Mouse (Mus musculus) forebrain, embryonic 14.5 days (tissue): ENCODE data around the gene 1810037I17Rik. TPM values are rescaled to one million over a fixed set of nuclear protein-coding genes. Genes with fewer than 3 reads are reported as not detected.
A peak's percentile ranks its signal among the peaks of the same experiment; 100 is the strongest.

Source experiments
- ATAC-seq: fragments of 200-750 bp; cut with Nextera tagmentation; 2 replicates; pipeline ENCODE4 v1.8.0; 2017; ENCODE audit warnings: mild to moderate bottlenecking, moderate library complexity
- DNase-seq: peaks from one replicate; pipeline ENCODE4 v3.0.0-alpha.2; 2015; ENCODE audit warnings: low spot score
- H3K27ac ChIP-seq: fragments of 300-500 bp; sonication (generic); 2 replicates; pipeline ENCODE4 v1.5.1; 2014; ENCODE audit warnings: low read depth, mild to moderate bottlenecking, control low read depth, low read length, moderate library complexity
- H3K27me3 ChIP-seq: fragments of 300-500 bp; sonication (generic); replicated peaks from 2 replicates; pipeline ENCODE4 v1.6.1; 2014; ENCODE audit warnings: low read length, control low read depth, mixed read lengths; ENCODE audit not compliant: control insufficient read depth, insufficient read depth
- H3K36me3 ChIP-seq: fragments of 300-500 bp; sonication (generic); 2 replicates; pipeline ENCODE4 v1.6.1; 2014; ENCODE audit warnings: low read length, control low read depth; ENCODE audit not compliant: control insufficient read depth, insufficient read depth
- H3K4me1 ChIP-seq: fragments of 300-500 bp; sonication (generic); 2 replicates; pipeline ENCODE4 v1.6.1; 2014; ENCODE audit warnings: antibody characterized with exemption, low read length, control low read depth; ENCODE audit not compliant: control insufficient read depth, insufficient read depth
- H3K4me2 ChIP-seq: fragments of 300-500 bp; sonication (generic); 2 replicates; pipeline ENCODE4 v1.6.1; 2014; ENCODE audit warnings: mild to moderate bottlenecking, control low read depth, low read length
- H3K4me3 ChIP-seq: fragments of 300-500 bp; sonication (generic); 2 replicates; pipeline ENCODE4 v1.5.1; 2014; ENCODE audit warnings: low read depth, low read length, control low read depth
- H3K9ac ChIP-seq: fragments of 300-500 bp; sonication (generic); 2 replicates; pipeline ENCODE4 v1.6.1; 2014; ENCODE audit warnings: mild to moderate bottlenecking, low read length, control low read depth, moderate library complexity
- H3K9me3 ChIP-seq: fragments of 300-500 bp; sonication (generic); replicated peaks from 2 replicates; pipeline ENCODE4 v1.6.1; 2016; ENCODE audit warnings: low read length, control low read depth, mixed read lengths; ENCODE audit not compliant: control insufficient read depth
- WGBS: fragments of 180-500 bp; shearing (Covaris S2); extraction: QIAGEN DNeasy Blood & Tissue Kit; methylation state at CpG from one replicate; pipeline ENCODE4 v1.1.7; 2014; 5-methylcytosine and 5-hydroxymethylcytosine counted together
- polyA plus RNA-seq: library from polyadenylated mRNA; unstranded; fragments of >200 nt; fragmentation: Nextera tagmentation; extraction: Ambion mirVana; gene quantifications from 2 replicates; pipeline ENCODE4 v1.2.1, GENCODE M21; 2014

1810037I17Rik gene
- polyA plus RNA-seq, 1 experiment from 2014 or later: 109 TPM

DNA sequence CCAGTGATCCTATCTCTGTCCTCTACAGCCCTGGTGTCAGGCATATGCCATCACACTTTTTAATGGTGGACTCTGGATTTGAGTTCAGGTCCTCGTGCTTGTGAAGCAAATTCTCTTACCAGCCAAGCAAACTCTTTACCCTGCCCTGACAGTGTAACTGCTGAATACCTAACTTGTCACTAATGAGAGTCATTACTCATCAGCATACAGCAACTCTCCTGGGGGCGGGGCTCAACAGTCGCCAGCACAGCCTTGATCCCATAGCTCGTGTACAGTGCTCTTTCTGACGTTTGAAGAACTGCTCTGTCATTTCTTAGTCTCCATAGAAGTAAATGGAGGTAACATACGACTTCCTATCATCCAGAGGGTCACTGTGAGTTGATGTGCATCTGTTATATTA is 25.7 kb upstream of the 1810037I17Rik start:
- H3K4me2 ChIP-seq: no peak overlapping the region
- no peak overlapping the region for H3K9ac ChIP-seq
- no peaks in the 10 kb centered on the region for H3K9me3 ChIP-seq
- 63% methylated on average over 6 of the region's 6 CpGs for WGBS
- no peaks in the 10 kb centered on the region for H3K4me1 ChIP-seq
- DNase-seq (no peak), ATAC-seq (no peak)
- H3K27ac ChIP-seq: no peak overlapping the region
- H3K27me3 ChIP-seq: no peaks in the 10 kb centered on the region
- no peak overlapping the region for H3K4me3 ChIP-seq
- no peaks in the 10 kb centered on the region for H3K36me3 ChIP-seq

DNA sequence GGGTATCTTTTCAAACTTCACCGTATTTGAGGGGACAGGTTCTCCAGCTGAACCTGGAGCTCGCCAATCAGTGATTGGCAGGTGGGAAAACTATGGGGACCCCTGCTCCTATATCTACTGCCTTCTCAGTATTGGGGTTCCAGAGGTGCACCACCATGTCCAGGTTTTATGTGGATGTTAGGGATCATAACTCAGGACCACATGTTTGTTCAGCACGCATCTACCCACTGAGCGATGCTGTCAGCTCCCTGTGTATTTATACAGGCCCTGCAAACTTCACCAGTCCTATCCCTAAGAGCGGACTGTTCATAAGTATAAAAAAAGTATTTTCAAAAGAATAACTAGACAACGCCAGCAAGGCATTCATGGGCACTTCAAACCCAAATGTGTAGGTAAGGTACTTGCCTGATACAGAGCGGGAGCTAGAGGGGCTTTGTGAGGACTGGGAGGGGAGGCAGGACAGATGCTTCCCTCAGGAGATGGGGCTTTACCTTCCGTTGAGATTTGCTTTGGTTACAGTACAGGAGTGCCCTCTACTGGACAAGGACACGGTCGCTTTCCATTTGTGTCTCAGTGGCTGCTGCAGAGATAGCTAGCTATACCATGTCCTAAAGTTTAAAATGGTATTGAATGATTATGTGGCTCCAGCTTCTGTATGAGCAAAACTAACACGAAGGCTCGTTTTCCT is 20.1 kb upstream of the 1810037I17Rik start:
- H3K27ac ChIP-seq: no peak overlapping the region
- no peak overlapping the region for H3K9ac ChIP-seq
- no peaks in the 10 kb centered on the region for H3K4me1 ChIP-seq
- no peak overlapping the region for H3K4me2 ChIP-seq
- H3K36me3 ChIP-seq: no peaks in the 10 kb centered on the region
- WGBS: 42% methylated on average over 12 of the region's 12 CpGs
- H3K4me3 ChIP-seq: no peak overlapping the region
- peak; percentile 87 for DNase-seq
- H3K27me3 ChIP-seq: no peaks in the 10 kb centered on the region
- no peaks in the 10 kb centered on the region for H3K9me3 ChIP-seq
- peak; percentile 85 for ATAC-seq

DNA sequence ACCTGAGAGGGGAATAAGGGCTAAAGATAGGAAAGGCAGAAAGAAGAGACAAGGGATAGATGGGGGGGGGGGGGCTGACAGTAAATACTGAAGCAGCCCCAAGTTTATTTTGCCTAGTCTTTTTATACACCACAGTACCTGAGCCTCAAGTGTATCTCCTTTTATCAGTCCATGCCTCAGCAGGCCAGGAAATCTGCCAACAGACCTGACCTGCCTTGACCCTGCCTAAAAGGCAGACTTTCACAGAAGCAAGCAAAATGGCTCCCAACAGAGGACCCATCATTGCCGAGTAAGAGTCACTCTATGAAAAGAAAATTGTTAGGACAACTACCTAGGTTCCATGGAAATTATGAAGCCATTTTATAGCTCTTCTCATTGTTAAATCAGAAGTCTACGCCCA is 16.2 kb upstream of the 1810037I17Rik start:
- Histone ChIP-seq H3K27me3 (no peaks in the 10 kb centered on the region), H3K9me3 (no peaks in the 10 kb centered on the region), H3K27ac (no peak overlapping the region), H3K4me3 (no peak overlapping the region), H3K9ac (no peak overlapping the region), H3K36me3 (no peaks in the 10 kb centered on the region), H3K4me1 (no peaks in the 10 kb centered on the region), H3K4me2 (no peak overlapping the region)
- DNase-seq: no peak
- 88% methylated on average over 2 of the region's 2 CpGs for WGBS
- no peak for ATAC-seq

GRCm38 (mm10) chr3:122915493-122915892 is 8.5 kb upstream of the 1810037I17Rik start:
- no peak overlapping the region for H3K4me3 ChIP-seq
- DNase-seq (no peak), ATAC-seq (no peak)
- H3K9me3 ChIP-seq: no peaks in the 10 kb centered on the region
- H3K9ac ChIP-seq: no peak overlapping the region
- WGBS: 93% methylated on average over 5 of the region's 5 CpGs
- H3K27ac ChIP-seq: no peak overlapping the region
- H3K36me3 ChIP-seq: no peaks in the 10 kb centered on the region
- no peak overlapping the region for H3K4me2 ChIP-seq
- no peaks in the 10 kb centered on the region for H3K27me3 ChIP-seq
- no peaks in the 10 kb centered on the region for H3K4me1 ChIP-seq

DNA sequence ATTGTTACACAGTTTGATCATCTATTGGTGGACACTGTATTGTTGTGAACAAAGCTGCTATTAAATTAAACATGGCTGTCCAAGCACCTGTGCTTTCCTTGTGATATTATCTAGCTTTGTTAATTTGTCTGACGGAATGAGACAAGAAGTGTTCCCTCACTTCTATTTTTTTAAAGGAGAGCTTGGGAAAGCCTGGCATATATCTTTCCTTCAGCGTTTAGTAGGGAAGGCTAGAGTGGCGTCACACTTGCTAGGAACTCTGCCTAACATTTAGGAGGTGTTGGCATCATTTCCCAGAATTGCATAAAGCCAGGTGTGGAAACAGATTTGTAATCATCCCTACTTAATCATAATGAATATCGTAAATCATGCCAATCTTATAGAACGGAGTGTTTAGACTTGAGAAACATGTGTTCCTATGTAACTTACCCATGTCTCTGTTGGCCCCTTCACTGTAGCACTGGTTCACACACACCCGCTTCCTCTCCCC is 7.8 kb upstream of the 1810037I17Rik start:
- no peaks in the 10 kb centered on the region for H3K27me3 ChIP-seq
- DNase-seq (no peak), ATAC-seq (no peak)
- no peaks in the 10 kb centered on the region for H3K36me3 ChIP-seq
- no peak overlapping the region for H3K4me3 ChIP-seq
- no peak overlapping the region for H3K27ac ChIP-seq
- H3K4me2 ChIP-seq: no peak overlapping the region
- 92% methylated on average over 6 of the region's 6 CpGs for WGBS
- H3K9ac ChIP-seq: no peak overlapping the region
- no peaks in the 10 kb centered on the region for H3K9me3 ChIP-seq
- no peaks in the 10 kb centered on the region for H3K4me1 ChIP-seq

DNA sequence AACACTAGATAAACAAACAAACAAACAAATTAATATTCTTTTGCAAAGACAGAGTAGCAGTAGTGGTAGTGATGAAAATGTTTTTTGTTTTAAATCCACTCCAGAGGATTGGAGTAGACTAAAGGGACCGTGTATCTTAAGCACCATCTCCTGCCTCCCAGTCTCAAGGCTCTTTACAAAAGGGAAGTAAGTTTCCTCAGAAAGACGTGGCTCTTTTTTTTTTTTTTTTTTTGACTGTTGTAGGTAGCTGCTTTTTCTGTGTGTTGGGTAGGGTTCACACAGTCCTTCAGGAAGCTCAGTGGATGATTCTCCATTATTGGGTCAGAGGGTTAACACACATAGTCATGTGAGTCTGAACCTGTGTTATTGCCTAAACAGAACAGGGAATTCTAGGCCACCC is 5.3 kb upstream of the 1810037I17Rik start:
- DNase-seq (no peak), ATAC-seq (no peak)
- H3K27me3 ChIP-seq: no peaks in the 10 kb centered on the region
- no peaks in the 10 kb centered on the region for H3K4me1 ChIP-seq
- no peak overlapping the region for H3K4me2 ChIP-seq
- no peak overlapping the region for H3K4me3 ChIP-seq
- 75% methylated on average over 2 of the region's 2 CpGs for WGBS
- no peaks in the 10 kb centered on the region for H3K36me3 ChIP-seq
- no peak overlapping the region for H3K9ac ChIP-seq
- no peaks in the 10 kb centered on the region for H3K9me3 ChIP-seq
- no peak overlapping the region for H3K27ac ChIP-seq

DNA sequence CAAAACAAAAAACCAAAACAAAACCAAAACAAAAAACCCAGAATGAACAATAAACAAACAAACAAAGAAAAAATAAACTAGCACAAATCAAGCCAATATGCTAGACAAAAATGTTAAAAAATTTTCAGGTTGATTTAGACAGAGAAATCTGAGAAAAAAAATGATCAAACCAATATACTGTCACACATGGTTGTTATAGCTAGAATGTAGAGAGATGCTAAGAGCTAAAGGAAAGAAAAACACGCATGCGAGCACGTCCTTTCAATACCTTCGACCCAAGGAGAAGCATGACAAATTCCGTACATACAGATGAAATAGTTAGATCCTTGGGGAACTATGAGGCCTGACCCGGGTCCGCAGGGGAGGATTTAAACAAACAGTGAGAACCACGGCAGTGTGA is 4.7 kb upstream of the 1810037I17Rik start, which contains the start of gene Gm10959:
Gene Gm10959 (minus strand): TSS at position 101 of the 400 bp plus-strand sequence.
- Histone ChIP-seq H3K9me3 (no peaks in the 10 kb centered on the region), H3K4me1 (no peaks in the 10 kb centered on the region), H3K27me3 (no peaks in the 10 kb centered on the region), H3K4me3 (no peak within 1 kb of the TSS), H3K36me3 (no peaks in the 10 kb centered on the region), H3K9ac (no peak within 1 kb of the TSS), H3K27ac (no peak within 1 kb of the TSS), H3K4me2 (no peak within 1 kb of the TSS)
- 87% methylated on average over 8 of the region's 8 CpGs for WGBS
- ATAC-seq (no peak), DNase-seq (no peak)

GRCm38 (mm10) chr3:122920572-122921435 is 3.2 kb upstream of the 1810037I17Rik start:
- H3K4me3 ChIP-seq: no peak overlapping the region
- no peaks in the 10 kb centered on the region for H3K27me3 ChIP-seq
- DNase-seq (no peak), ATAC-seq (no peak)
- no peak overlapping the region for H3K9ac ChIP-seq
- H3K36me3 ChIP-seq: no peaks in the 10 kb centered on the region
- H3K4me1 ChIP-seq: no peaks in the 10 kb centered on the region
- no peak overlapping the region for H3K27ac ChIP-seq
- H3K9me3 ChIP-seq: no peaks in the 10 kb centered on the region
- 65% methylated on average over 8 of the region's 8 CpGs for WGBS
- H3K4me2 ChIP-seq: no peak overlapping the region
